Mouse (Mus musculus) bone marrow macrophage, adult 2 months (primary cell): Measurements from ENCODE around the gene Kazn. TPM values are rescaled to one million over a fixed set of nuclear protein-coding genes. Genes with fewer than 3 reads are reported as not detected.

Source experiments
- H3K27ac ChIP-seq: 2 replicates; pipeline ENCODE4 v1.5.1; 2012; ENCODE audit warnings: low read depth, low read length; ENCODE audit not compliant: insufficient read depth
- H3K4me1 ChIP-seq: 2 replicates; pipeline ENCODE4 v1.6.1; 2012; ENCODE audit warnings: low read length; ENCODE audit not compliant: control insufficient read depth, insufficient read depth
- H3K4me3 ChIP-seq: 2 replicates; pipeline ENCODE4 v1.5.1; 2012; ENCODE audit warnings: mild to moderate bottlenecking, low read length, moderate library complexity; ENCODE audit not compliant: insufficient read depth
- CTCF ChIP-seq: IDR thresholded peaks from 2 replicates; pipeline ENCODE4 v1.5.1; 2012; ENCODE audit warnings: low read depth, mild to moderate bottlenecking, low read length, moderate library complexity
- POLR2A ChIP-seq: IDR thresholded peaks from 2 replicates; pipeline ENCODE4 v1.6.1; 2012; ENCODE audit warnings: mild to moderate bottlenecking, low read depth, low read length, borderline replicate concordance
- polyA plus RNA-seq: library from polyadenylated mRNA; stranded (reverse); fragments of >200 nt; gene quantifications from 2 replicates; pipeline ENCODE4 v1.2.4, GENCODE M21; 2012; ENCODE audit not compliant: missing spikeins, insufficient read depth, insufficient read length

The Kazn gene
- polyA plus RNA-seq, 1 experiment = not detected

DNA sequence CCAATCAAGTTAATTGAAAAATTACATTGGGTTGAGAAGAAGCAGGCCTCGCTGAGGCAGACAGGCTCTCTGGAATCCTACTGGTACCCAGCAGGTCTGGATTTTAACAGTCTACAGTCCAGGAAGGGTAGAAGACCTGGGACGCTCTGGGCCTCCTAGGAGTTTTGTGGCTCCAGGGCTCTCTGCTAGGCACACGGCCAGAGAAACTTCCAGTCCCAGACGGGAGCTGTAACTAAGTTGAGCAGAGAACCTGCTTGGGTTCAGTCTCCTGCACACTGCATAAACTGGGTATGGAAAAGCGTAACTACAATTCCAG lies 17.5 kb downstream of the Kazn start:
- TF ChIP-seq CTCF = no peak
- TF ChIP-seq POLR2A = no peak

DNA sequence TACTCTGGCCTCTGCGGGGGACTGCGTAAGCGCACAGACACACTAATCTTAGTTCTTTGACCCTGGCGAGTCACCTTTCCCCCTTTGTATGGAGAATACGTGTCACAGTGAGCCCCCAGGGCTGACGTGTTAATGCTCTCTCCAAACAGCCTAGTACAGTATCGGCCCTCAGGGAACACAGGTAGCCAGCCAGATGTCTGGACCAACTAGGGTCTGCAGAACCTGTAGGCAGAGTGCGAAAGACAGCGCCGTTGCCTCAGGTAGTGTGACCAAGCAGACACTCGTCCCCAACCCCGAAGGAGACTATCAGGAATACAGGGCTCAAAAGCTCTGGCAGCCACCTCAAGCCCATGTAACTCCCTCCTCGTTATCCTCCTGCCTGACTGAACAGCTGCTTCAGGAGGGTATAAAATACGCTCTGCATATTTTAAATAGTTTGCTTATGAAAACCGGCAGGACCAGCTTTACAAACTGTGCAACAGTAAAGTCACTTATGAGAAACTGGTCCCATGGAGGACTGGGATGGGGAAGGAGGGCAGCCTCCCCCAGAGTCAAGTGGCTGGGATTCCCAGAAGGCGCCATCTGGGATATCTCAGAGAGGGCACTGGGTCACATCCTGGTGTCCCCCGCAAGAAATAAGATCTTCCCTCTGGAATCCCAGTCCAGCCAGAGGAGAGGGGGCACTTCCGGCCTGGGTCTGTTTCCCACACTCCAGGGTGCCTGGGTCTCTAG lies 18.0 kb downstream of the Kazn start:
- no peaks in the 10 kb centered on the region for H3K4me1 ChIP-seq
- H3K27ac ChIP-seq = no peak overlapping the region
- TF ChIP-seq POLR2A = no peak
- no peak for TF ChIP-seq CTCF
- H3K4me3 ChIP-seq = no peak overlapping the region

More for the DNA sequence above, 17.5 kb downstream of the Kazn start:
- H3K4me3 ChIP-seq = no peak overlapping the region
- H3K4me1 ChIP-seq = no peaks in the 10 kb centered on the region
- H3K27ac ChIP-seq = no peak overlapping the region

- Histone ChIP-seq H3K4me3 (no peak overlapping the region), H3K27ac (no peak overlapping the region), H3K4me1 (no peaks in the 10 kb centered on the region)
- TF ChIP-seq POLR2A (no peak), CTCF (no peak)
Observed at GRCm38 (mm10) chr4:142218997-142219396, 20.2 kb downstream of the Kazn start.

GRCm38 (mm10) chr4:142217048-142217447 lies 22.2 kb downstream of the Kazn start:
- Histone ChIP-seq H3K27ac (no peak overlapping the region), H3K4me1 (no peaks in the 10 kb centered on the region), H3K4me3 (no peak overlapping the region)
- TF ChIP-seq POLR2A = no peak

DNA sequence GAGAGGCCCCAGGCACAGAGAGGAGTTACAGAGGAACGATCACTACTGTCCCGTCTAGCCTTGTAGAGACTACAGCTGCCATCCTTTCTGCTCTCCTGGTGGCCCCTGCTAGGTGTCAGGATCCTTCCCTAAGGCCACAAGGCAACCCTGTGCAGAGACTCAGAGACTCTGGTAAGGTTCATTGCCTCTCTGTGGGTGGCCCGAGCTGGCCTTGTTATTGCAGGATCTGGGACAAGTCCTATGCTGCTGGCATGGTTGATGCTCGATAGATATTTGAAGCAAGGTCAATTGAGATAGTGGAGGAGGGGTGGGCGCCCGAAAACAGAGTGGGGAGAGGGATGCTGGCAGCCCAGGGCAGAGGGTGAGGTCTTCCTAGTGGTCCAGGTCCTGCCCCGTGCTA lies 23.4 kb downstream of the Kazn start:
- H3K4me3 ChIP-seq = no peak overlapping the region
- TF ChIP-seq CTCF (no peak), POLR2A (no peak)
- no peaks in the 10 kb centered on the region for H3K4me1 ChIP-seq
- H3K27ac ChIP-seq = no peak overlapping the region

DNA sequence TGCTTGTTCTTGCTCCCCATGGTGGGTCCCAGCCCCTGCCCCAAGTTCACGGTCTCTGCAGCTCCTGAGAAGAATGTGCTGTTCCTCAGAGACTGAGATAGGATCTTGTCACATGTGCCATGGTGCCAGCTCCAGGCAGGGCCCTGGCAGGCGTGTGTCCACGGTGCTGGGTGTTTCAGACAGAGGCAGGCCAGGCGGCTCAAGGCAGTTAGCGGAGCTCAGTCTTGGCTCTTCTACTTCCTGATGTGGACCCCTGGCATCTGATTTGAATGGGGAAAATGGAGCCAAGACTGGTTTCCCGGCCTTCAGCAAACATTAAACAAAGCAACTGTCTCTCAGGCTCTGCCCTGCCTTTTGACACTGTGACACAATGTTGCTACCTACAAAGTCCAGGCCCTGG lies 24.7 kb downstream of the Kazn start:
- H3K4me3 ChIP-seq = no peak overlapping the region
- no peaks in the 10 kb centered on the region for H3K4me1 ChIP-seq
- TF ChIP-seq POLR2A = no peak
- TF ChIP-seq CTCF = no peak
- no peak overlapping the region for H3K27ac ChIP-seq

DNA sequence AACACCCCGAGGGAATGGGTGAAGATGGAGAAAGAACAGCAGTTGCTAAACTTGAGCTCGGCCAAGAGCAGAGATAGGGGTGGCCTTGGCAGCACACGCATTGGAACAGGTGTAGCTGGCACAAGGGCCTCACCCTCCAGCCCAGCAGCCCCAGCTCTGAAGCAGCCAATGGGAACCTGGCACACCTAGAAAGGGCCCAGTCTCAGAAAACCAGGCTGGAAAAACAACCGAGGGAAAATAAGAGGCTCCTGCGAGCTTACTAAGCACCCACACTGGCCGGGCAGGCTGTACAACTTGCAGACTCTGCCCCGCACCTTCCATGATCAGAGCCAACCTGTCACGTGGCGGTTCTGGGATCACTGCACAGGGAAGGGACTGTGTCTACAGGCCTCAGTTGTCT lies 26.8 kb downstream of the Kazn start:
- Histone ChIP-seq H3K27ac (no peak overlapping the region), H3K4me1 (no peaks in the 10 kb centered on the region), H3K4me3 (no peak overlapping the region)
- no peak for TF ChIP-seq CTCF
- no peak for TF ChIP-seq POLR2A

DNA sequence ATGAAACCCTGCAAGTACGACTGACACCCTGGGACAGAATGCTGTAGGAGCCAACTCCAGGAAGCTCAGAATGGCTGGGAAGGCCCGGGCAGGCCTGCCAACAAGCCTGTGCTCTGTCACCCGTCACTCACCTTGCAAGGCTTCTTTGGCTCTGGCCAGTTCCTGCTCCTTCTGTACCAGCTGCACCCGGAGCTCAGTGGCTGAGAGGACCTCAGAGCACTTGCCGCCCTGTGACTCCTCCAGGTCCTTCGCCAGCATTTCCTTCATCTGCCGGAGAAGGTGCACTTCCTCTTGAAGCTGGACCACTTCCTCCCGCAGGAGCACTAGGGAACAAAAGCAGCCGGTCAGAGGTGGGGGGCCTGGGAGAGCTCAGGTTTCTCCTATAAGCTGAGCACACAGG lies 29.3 kb downstream of the Kazn start:
- Histone ChIP-seq H3K4me3 (no peak overlapping the region), H3K27ac (no peak overlapping the region), H3K4me1 (no peaks in the 10 kb centered on the region)
- no peak for TF ChIP-seq POLR2A
- TF ChIP-seq CTCF = no peak

GRCm38 (mm10) chr4:142209476-142209875 lies 29.7 kb downstream of the Kazn start:
- no peaks in the 10 kb centered on the region for H3K4me1 ChIP-seq
- no peak for TF ChIP-seq CTCF
- no peak for TF ChIP-seq POLR2A
- no peak overlapping the region for H3K4me3 ChIP-seq
- H3K27ac ChIP-seq = no peak overlapping the region

DNA sequence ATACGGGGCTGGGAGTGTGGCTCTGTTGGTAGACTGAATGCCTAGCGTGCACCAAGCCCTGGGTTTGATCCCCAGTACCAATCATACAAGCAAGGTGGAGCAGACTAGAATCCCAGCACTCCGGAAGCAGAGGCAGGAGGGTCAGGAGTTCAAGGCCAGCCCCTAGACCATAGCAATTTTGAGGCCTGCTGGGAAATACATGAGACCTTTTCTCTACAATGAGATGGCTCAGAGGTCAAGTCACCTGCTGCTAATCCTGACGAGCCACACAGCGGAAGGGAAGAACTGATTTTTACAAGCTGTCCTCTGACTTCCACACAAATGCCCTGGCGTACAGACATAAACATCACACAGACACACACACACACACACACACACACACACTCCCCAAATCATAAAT lies 33.5 kb downstream of the Kazn start:
- no peaks in the 10 kb centered on the region for H3K4me1 ChIP-seq
- H3K4me3 ChIP-seq = no peak overlapping the region
- no peak for TF ChIP-seq POLR2A
- TF ChIP-seq CTCF = no peak
- no peak overlapping the region for H3K27ac ChIP-seq

DNA sequence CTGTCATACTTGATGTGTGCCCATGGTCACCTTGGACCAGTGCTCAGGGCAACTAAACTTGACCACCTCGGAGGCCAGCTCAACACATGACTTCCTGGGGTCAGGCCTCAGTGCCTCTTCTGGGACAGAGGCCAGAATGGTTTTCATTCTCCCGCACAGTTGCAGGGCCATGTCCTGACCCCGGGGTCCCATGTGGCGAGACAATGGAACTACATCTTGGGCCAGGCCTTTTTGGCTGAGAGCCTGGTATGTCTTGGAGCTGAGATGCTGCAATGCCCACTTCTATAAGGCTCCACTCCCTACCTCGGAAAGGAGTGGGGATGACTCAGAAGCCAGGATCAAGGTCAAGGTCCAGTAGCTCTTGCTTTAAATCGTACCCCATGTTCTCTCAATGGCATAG lies 42.6 kb downstream of the Kazn start:
- Histone ChIP-seq H3K4me1 (no peaks in the 10 kb centered on the region), H3K27ac (no peak overlapping the region), H3K4me3 (no peak overlapping the region)
- TF ChIP-seq POLR2A (no peak), CTCF (no peak)
